Mouse (Mus musculus) heart, postnatal 25 days (tissue): ENCODE measurements around the gene Gfy. TPM values are rescaled to one million over a fixed set of nuclear protein-coding genes. Genes with fewer than 3 reads are reported as not detected.
A peak's percentile ranks its signal among the peaks of the same experiment; 100 is the strongest.
"Not testable (repeated sequence)": the region's sequence is repeated elsewhere in the genome, so short reads cannot be mapped to it uniquely, and the experiment has no call there.

Source experiments
- DNase-seq: peaks from one replicate; pipeline ENCODE4 v3.0.0; 2022; ENCODE audit warnings: low spot score
- intact Hi-C: fragments of 180-260 bp; cut with DNase I; formaldehyde crosslinking; loops from one replicate; pipeline ENCODE4 v1.15.1; 2025
- total RNA-seq, 2 experiments: library from RNA; stranded (reverse); gene quantifications; 2 replicates each; pipeline ENCODE4 v1.2.3; 2021

The Gfy gene
- total RNA-seq, 2 experiments from 2014 or later, result not detected

- intact Hi-C loops, result no loop called here
Measured at GRCm38 (mm10) chr7:45154096-45154992, 25.0 kb downstream of the Gfy start, which contains the start of the genes Pih1d1 and Aldh16a1. TSS of gene Pih1d1 (plus strand) at chr7:45154303. TSS of gene Aldh16a1 (minus strand) at chr7:45154584.

GRCm38 (mm10) chr7:45153586-45153985 lies 25.8 kb downstream of the Gfy start:
- no peak for DNase-seq
- intact Hi-C loops, result no loop called here

More at GRCm38 (mm10) chr7:45154096-45154992, 25.0 kb downstream of the Gfy start, which contains the start of the genes Pih1d1 and Aldh16a1:
- DNase-seq, result peak; percentile 95

GRCm38 (mm10) chr7:45153052-45153451 lies 26.3 kb downstream of the Gfy start:
- intact Hi-C loops, DNase-seq: not testable (repeated sequence)

- DNase-seq, result peak; percentile 62
- intact Hi-C loops, result no loop called here
Measured at GRCm38 (mm10) chr7:45151303-45151702, 28.1 kb downstream of the Gfy start.

- DNase-seq, result no peak
- intact Hi-C loops, result no loop called here
Measured at GRCm38 (mm10) chr7:45150321-45150720, 29.0 kb downstream of the Gfy start.

GRCm38 (mm10) chr7:45149545-45149944 lies 29.8 kb downstream of the Gfy start:
- peak; percentile 57 for DNase-seq
- intact Hi-C loops, result no loop called here

- no peak for DNase-seq
- intact Hi-C loops, result no loop called here
Measured at GRCm38 (mm10) chr7:45148534-45149098, 30.8 kb downstream of the Gfy start.

GRCm38 (mm10) chr7:45147899-45148298 lies 31.5 kb downstream of the Gfy start:
- intact Hi-C loops, result no loop called here
- no peak for DNase-seq

GRCm38 (mm10) chr7:45147267-45147666 lies 32.1 kb downstream of the Gfy start:
- DNase-seq, result no peak
- intact Hi-C loops, result no loop called here

- intact Hi-C loops, result no loop called here
- no peak for DNase-seq
Measured at GRCm38 (mm10) chr7:45145460-45145859, 33.9 kb downstream of the Gfy start.

- no peak for DNase-seq
- intact Hi-C loops, result no loop called here
Measured at GRCm38 (mm10) chr7:45144368-45145174, 34.8 kb downstream of the Gfy start.

- intact Hi-C loops, result no loop called here
Measured at GRCm38 (mm10) chr7:45141914-45142313, 37.5 kb downstream of the Gfy start.

GRCm38 (mm10) chr7:45141319-45141718 lies 38.0 kb downstream of the Gfy start:
- intact Hi-C loops, result no loop called here
- no peak for DNase-seq

More at GRCm38 (mm10) chr7:45141914-45142313, 37.5 kb downstream of the Gfy start:
- no peak for DNase-seq

GRCm38 (mm10) chr7:45139904-45140723 lies 39.3 kb downstream of the Gfy start:
- intact Hi-C loops, result no loop called here
- DNase-seq, result no peak

GRCm38 (mm10) chr7:45138403-45138802 lies 41.0 kb downstream of the Gfy start:
- DNase-seq, result no peak
- intact Hi-C loops, result no loop called here

- intact Hi-C loops, result no loop called here
- DNase-seq, result no peak
Measured at GRCm38 (mm10) chr7:45137171-45138006, 42.0 kb downstream of the Gfy start.

- DNase-seq, result peak; percentile 89
- intact Hi-C loops, result loop anchor here (1.0 kb wide), 1 partner anchor 58 kb away; no protein-coding TSS in a partner anchor
Measured at GRCm38 (mm10) chr7:45135993-45136567, 43.3 kb downstream of the Gfy start, which contains the start of the genes Gm45713 and Flt3l. TSS of gene Gm45713 (minus strand) at chr7:45136231. TSS of gene Flt3l (minus strand) at chr7:45136432.

GRCm38 (mm10) chr7:45135370-45135769 lies 44.0 kb downstream of the Gfy start:
- no peak for DNase-seq
- intact Hi-C loops, result no loop called here
